Mouse (Mus musculus): ENCODE data around the gene Timd2.

- TF ChIP-seq GATA1 (IDR thresholded peaks at IDR 0.05; ENCODE audit: borderline replicate concordance, low read length): no peak
- no peak for TF ChIP-seq FLI1 (IDR thresholded peaks at IDR 0.05; ENCODE audit: low read length)
Observed at GRCm38 (mm10) chr11:46652476-46652875, 54.4 kb downstream of the Timd2 start.
